Mouse (Mus musculus): ENCODE results near the gene Iqcd. TPM values are rescaled to one million over a fixed set of nuclear protein-coding genes. Genes with fewer than 3 reads are reported as not detected.

The Iqcd gene
- total RNA-seq, 1 experiment from 2014 or later, result not detected

DNA sequence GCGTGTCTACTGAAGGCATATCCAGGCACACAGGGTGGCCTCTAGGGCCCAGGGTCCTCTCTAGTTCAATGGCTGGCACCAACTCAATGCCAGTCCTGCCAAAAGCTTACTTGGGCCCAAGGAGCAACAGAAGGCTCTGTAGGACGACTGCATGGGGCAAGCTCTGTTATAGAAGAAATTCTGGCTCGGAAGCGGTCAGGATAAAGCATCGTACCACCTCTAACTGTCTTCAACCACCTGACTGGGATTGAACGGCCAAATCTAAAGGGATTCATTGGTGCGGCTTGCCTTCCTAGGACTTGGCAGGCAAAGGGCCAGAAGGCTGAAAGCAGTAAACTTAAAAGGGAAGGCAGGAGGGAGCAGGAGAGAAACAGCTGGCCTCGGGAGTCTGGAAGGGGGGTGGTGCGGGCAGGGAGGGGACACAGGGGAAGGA, 20.5 kb upstream of the Iqcd start:
- ATAC-seq (replicated peaks in 1 of 2; ENCODE audit: insufficient read depth in 1 of 2, low FRiP score in 2 of 2, low TSS enrichment in 1 of 2, low read depth in 1 of 2, poor library complexity in 2 of 2, severe bottlenecking in 2 of 2), result no peak

DNA sequence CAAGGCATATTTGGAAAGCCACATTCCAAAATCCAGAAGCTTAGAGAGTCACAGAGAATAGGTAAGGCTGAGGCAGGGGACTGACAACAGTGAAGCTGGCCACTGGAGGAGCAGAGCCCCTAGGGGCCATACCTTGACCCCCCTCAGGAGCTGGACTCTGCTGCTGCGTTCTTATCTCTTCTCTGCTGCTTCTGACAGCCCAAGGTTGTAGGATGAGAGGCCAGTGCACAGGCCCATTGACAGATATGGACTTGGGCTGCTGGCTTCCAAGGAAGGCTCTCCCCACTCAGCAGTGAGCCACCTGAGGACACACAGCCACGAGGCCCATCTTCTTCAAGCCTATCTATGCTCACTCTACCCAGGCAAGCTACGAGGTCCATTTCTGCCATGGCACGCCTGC, 19.9 kb upstream of the Iqcd start:
- no peak for ATAC-seq (replicated peaks in 1 of 2; ENCODE audit: insufficient read depth in 1 of 2, low FRiP score in 2 of 2, low TSS enrichment in 1 of 2, low read depth in 1 of 2, poor library complexity in 2 of 2, severe bottlenecking in 2 of 2)

DNA sequence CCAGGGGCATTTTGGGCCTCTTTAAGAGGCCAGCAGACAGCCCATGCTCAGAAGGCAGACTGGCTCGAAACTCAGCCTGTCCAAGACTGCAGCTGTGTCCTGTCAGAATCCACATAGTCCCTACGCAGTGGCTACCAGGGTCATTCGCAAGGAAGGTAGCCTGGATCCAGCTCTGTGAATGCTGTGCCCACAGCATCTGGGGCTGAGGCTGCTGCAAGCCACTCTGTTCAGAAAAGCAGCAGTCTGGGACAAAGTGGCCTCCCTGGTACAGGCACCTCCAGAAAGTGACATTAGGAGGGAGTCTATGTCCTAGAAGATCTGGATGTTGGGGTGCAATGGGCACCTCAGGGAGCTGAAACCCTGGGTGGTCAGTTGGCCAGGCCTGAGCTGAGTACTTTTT, 19.0 kb upstream of the Iqcd start:
- no peak for ATAC-seq (replicated peaks in 1 of 2; ENCODE audit: insufficient read depth in 1 of 2, low FRiP score in 2 of 2, low TSS enrichment in 1 of 2, low read depth in 1 of 2, poor library complexity in 2 of 2, severe bottlenecking in 2 of 2)

DNA sequence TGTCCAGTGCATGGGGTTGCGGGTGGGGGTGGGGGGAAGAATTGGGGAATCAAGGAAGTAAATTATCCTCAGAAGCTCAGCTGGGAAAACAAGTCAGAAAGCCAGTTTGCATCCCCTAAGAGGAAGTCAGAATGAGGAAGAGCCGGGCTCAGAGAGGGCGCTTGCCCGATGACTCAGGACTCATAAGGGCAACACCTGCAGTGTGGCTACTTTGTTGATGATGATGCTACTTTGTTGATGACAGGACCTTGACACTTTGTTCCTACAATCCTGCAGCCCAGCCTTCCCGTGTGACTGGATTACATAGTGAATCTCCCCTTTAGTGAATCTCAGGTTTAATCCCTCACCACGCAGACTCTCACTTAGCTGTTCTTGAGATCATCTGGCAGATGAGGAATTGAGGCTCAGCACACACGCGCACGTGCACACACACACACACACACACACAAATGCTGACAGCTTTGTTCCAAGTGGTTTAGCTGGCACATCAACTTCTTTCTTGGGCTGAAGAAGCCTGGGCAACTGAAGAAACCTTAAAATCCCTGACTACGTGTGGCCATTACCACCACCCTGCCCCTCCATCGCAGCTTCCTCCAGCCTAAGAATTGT, 18.4 kb upstream of the Iqcd start:
- ATAC-seq (replicated peaks in 1 of 2; ENCODE audit: insufficient read depth in 1 of 2, low FRiP score in 2 of 2, low TSS enrichment in 1 of 2, low read depth in 1 of 2, poor library complexity in 2 of 2, severe bottlenecking in 2 of 2), result peak; percentile 58 to 77; a peak in 3 of 4 replicates

DNA sequence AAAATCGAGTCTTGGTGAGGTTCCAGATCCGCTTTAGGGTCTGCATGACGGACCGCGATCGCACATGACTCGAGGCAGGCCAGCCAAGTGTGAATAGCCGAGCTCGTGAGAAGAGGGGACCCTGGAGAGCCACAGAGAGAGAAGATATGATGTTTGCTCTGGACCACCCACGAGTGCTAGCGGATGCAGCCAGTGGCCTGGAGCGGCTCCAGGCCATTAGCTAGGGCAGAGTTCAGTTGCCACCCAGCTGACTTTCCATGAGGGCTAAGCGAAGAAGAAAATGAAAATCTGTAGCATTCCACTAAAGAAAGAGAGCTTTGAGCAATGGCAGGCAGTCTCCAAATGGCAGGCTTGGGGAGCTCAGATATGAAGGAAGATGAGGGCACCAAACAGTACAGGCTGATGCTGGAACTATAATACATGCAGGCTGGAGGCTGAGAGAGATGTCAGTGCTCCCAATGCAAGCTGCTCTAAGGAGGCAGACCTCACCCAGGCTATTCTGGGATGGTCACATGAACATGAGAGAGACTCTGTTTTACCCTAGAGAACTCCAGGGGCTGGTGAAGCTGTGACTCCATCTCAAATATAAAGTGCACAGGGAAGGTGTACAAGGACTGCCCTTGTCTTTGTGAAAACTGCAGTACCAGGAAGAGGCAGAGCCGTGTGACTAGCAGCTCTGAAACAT, 17.6 kb upstream of the Iqcd start:
- ATAC-seq (replicated peaks in 1 of 2; ENCODE audit: insufficient read depth in 1 of 2, low FRiP score in 2 of 2, low TSS enrichment in 1 of 2, low read depth in 1 of 2, poor library complexity in 2 of 2, severe bottlenecking in 2 of 2), result no peak

DNA sequence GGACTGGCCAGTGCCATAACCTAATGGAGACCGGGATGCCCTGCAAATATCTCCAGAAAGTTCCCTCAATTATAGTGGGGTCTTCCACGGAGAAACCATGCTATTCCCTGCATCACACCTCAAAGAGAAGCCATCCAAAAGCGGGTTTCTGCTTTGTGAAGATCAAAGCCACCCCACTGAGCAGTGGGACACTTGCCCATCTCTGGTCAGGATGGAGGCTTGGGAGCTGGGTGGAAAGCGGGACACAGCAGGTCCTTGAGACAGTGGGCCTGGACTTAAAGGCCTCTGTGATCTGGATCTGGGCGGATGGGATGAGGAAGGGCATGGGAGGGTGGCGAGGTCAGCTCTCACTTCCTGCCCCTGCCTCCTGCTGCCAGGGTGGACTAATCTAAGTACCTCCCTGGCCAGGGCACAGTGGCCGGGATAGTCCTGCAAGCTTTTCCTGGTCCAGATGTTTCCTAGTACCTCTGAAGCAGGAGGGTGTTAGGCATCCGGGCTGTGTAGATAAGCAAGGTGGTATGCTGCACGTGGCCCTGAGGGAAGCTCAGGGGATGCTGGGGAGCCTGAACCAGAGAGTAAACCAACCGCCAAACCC, 14.2 kb upstream of the Iqcd start:
- ATAC-seq (replicated peaks in 1 of 2; ENCODE audit: insufficient read depth in 1 of 2, low FRiP score in 2 of 2, low TSS enrichment in 1 of 2, low read depth in 1 of 2, poor library complexity in 2 of 2, severe bottlenecking in 2 of 2), result no peak

DNA sequence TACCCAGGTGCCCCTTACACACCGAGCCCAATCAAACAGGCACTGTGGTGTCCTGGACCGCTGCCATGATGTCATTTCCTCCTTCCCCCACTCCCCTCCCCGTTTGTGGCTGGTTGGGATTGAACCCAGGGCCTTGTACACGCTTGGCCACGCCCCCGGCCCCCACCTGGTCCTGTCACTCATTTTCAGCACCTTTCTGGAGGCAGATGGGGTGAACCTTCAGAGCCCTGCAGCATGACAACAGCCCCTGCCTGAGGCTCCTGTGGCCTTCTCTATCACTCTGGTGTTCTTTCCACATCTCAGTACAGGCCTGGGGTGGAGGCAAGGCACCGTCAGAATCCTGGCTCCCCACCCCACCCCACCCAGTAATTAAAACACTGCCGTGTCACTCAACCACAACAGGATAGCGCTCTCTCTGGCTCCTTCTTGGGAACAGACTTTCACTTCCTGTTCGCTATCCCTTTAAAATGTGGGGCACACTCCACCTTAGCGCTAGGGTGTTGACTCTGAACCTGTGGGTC, 12.0 kb upstream of the Iqcd start:
- no peak for ATAC-seq (replicated peaks in 1 of 2; ENCODE audit: insufficient read depth in 1 of 2, low FRiP score in 2 of 2, low TSS enrichment in 1 of 2, low read depth in 1 of 2, poor library complexity in 2 of 2, severe bottlenecking in 2 of 2)

DNA sequence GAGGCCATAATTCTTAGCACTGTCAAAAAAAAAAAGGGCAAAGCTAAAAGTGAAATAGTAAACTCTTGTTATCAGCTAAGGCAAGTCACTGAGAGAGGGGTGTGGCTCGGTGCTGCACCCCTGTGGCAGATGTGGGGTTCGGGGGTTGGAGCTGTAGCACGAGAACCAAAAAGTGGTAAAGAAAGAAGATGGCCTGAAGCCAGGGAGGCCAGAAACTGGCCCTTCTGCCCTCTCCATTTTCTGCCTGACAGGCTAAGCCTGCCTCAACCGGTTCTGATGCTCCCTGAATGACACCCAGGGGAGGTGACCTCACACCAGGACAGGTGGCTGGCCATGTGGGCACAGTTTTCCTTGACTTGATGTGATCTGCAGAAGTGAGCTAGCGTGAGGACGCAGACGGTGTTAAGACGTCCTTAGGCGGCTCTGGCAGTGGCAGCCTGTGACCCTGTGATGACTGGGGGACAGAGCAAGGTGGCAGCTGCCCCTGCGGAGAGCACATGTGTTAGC, 10.8 kb upstream of the Iqcd start:
- ATAC-seq (replicated peaks in 1 of 2; ENCODE audit: insufficient read depth in 1 of 2, low FRiP score in 2 of 2, low TSS enrichment in 1 of 2, low read depth in 1 of 2, poor library complexity in 2 of 2, severe bottlenecking in 2 of 2), result peak; percentile 30 to 63; a peak in 2 of 4 replicates

DNA sequence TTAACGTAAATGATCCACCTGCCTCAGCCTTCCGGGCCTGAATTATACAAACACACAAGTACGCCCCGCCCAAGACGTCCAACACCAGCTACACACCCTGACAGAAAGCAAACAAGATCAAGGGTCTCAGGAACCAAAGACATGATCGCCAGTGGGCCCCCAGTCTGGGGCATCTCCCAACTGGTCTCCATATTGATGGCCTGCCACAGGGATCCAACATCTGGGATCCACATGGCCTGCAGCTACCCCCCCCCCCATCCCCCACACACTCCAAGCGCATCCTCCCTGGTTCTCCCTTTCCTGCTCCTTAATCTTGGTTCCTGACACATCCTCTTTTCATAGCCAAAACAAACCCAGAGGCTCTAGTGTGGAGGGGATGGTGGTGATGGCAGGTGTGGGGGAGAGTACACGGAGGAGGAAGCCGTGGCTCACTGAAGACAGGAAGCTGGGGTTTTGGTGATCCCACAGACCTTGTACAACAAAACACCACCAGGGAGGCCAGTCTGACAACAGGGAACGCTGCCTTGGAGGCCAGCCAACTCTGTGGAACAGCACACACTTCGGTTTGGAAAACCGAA, 10.2 kb upstream of the Iqcd start:
- peak; percentile 70 to 80 for ATAC-seq (replicated peaks in 1 of 2; ENCODE audit: insufficient read depth in 1 of 2, low FRiP score in 2 of 2, low TSS enrichment in 1 of 2, low read depth in 1 of 2, poor library complexity in 2 of 2, severe bottlenecking in 2 of 2)

DNA sequence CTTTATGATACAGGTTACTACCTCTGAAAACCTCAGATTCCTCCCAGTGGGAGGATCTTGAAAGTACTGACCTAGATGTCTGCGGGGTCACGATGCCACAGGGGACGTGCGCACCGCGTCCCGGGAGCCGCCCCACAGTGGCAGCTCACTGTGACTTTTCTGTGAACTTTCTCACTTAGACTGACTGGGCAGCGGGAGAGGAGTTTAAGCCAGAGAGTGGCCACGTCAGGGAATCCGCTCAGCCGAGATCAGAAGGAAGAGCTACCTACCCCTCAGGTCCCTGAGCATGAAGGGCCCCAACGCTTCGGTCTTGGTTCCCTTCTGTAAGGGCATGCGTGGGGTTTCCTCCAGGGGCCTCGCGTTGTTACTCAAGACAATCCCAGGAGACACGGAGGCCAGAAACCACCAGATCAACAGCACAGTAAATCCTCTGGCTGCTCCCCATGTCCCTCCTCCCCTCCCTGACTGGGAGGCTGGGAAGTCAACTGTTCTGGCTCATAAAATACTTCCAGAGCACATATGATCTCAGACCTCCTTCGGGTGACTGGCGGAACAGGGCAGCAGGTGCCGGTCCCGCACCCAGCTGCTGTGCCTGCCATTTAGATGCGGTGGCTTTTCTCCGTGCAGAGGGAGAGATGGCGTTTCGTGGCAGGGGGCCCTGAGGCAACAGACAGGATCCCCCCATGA, 9.5 kb upstream of the Iqcd start:
- ATAC-seq (replicated peaks in 1 of 2; ENCODE audit: insufficient read depth in 1 of 2, low FRiP score in 2 of 2, low TSS enrichment in 1 of 2, low read depth in 1 of 2, poor library complexity in 2 of 2, severe bottlenecking in 2 of 2), result peak in 1 of 2 experiments; percentile 16; a peak in 1 of 4 replicates

DNA sequence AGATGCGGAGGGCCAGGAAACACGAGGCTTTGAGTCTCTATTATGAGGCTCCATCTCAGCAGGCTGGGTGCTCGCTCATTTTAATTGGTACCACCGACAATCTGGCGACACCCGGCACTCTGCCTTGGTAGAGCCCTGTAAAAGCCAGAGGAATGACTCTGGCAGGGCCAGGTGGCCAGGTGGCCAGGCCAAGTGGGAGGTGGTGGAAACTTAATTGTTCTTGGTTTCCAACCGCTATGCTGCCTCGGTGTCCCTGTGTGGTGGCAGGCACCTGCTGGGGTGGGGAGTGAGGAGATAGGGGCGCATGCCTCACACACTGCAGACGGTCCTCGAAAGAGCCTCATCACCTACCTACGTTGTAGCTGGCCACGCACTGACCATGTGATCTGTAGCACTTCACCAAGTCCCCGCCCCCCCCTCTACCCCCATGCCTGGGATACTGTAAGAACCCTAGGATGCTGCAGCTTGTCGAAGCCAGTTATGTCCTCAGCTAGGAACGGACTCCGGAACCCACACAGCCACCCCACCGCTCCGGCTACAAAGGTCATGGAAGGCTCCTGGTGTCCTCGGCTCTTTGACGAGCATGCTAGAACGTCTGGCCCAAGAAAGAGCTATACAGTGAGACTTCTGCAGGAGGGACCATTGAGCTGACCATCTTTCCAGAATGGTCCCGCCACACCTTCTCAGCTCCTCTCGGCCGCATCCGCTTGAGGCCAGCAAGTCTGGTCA, 8.8 kb upstream of the Iqcd start:
- ATAC-seq (replicated peaks in 1 of 2; ENCODE audit: insufficient read depth in 1 of 2, low FRiP score in 2 of 2, low TSS enrichment in 1 of 2, low read depth in 1 of 2, poor library complexity in 2 of 2, severe bottlenecking in 2 of 2), result no peak

DNA sequence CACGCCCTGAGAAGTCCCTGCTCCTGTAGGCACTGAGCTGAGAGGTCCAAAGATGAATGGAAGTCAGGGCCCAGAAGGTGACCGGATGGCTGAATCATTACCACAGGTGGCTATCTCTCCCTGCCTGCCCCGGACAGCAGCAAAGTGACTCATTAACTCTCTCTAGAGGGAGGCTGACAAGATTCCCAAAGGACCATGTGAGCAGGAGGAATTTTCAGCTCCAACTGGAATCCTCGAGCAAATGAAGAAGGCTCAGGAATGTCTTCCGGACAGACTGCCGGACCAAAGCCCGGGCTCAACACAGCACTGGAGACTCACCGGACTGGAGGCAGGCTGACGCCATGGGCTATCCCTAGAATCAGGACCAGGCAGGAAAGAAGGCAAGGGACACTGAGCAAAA, 6.8 kb upstream of the Iqcd start:
- no peak for ATAC-seq (replicated peaks in 1 of 2; ENCODE audit: insufficient read depth in 1 of 2, low FRiP score in 2 of 2, low TSS enrichment in 1 of 2, low read depth in 1 of 2, poor library complexity in 2 of 2, severe bottlenecking in 2 of 2)

DNA sequence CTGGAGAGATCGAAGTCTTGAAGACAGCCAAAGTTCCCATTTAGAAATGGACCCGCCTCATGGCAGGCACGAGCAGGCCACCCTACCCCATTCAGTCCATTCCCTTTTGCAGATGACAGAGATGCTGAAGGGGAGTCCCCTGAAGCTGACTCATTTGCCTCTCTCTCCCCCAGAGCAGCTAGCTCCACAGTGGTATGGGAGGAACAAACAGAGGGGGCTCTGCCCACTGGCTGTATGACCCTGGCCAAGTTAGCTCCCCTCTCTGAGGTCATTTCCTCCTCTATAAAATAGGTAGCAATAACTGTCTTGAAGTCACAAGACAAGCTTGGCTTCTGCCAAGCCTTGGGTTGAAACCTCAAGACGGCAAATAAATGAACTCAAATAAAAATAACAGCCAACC, 5.3 kb upstream of the Iqcd start:
- ATAC-seq (replicated peaks in 1 of 2; ENCODE audit: insufficient read depth in 1 of 2, low FRiP score in 2 of 2, low TSS enrichment in 1 of 2, low read depth in 1 of 2, poor library complexity in 2 of 2, severe bottlenecking in 2 of 2), result no peak

DNA sequence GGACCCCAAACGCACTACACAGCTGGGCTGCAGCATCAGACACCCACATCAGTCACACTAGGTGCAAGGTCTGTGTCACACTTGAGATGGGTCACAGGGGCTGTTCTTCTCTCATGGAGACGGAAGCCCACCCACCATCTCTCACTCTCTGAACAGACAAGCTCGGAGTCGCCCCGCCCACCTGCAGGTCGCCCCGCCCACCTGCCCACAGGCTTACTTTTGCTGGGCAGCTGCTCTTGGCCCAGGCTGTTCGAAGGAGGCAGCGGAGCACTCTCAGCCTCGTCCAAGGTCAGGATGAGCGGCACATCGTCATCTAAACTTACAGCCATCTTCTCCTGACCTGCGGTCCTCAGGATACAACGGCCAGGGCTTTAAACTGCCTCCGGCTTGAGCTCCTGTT, 3.8 kb upstream of the Iqcd start:
- ATAC-seq (replicated peaks in 1 of 2; ENCODE audit: insufficient read depth in 1 of 2, low FRiP score in 2 of 2, low TSS enrichment in 1 of 2, low read depth in 1 of 2, poor library complexity in 2 of 2, severe bottlenecking in 2 of 2), result no peak

DNA sequence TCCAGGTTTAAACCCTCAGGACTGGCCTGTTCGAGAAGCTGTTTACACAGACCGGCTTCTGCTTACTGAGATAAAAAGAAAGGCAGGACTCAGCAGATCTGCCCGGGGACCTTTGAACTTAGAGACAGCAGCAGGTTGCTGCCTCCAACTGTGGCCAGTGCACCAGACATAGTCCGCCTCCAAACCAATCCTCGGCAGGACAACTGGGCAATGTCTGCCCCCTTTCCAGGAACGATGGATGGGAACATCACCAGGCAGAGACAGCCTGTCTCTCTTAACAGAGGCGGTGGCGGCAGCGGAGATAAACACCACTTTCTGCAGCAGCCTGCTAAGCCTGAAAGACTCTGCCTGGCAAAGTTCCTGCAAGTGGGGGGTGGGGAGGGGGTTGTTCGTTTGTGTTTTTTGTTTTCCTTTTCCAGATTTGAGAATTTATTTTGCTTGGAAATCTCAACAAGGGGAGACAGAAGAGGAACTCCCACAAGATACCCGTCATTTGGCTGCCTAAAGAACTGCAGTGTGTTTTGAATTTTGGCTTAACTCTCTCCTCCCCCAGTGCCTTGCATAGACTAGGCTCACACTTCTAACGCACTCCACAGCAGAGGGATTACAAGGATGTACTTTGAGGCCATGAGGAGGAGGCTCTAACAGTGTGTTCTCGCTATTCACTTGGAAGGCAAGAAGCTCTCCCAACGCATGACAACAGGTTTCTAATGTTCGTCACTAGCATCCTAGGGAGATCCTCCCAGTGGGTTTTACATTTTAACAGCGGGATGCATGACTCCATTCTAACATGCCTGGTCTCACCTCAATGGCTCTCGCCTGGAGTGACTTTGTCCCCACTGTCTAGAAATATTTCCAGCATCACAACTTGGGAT, 1.8 kb upstream of the Iqcd start:
- ATAC-seq (replicated peaks in 1 of 2; ENCODE audit: insufficient read depth in 1 of 2, low FRiP score in 2 of 2, low TSS enrichment in 1 of 2, low read depth in 1 of 2, poor library complexity in 2 of 2, severe bottlenecking in 2 of 2), result no peak

DNA sequence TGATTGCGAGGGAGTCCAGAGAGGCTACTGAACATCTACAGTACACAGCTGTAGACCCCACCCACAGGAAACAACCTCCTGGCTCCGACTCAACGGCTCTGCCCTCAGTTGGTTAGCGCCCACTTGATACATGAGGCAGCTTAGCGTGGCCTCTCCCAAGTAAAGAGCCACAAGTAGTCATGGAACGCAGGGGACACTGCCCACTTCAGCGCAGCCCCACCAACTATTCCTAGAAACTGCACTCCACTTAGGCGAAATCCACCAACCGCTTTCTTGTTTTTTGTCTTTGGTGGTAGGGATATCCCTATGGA, 1.2 kb upstream of the Iqcd start:
- ATAC-seq (replicated peaks in 1 of 2; ENCODE audit: insufficient read depth in 1 of 2, low FRiP score in 2 of 2, low TSS enrichment in 1 of 2, low read depth in 1 of 2, poor library complexity in 2 of 2, severe bottlenecking in 2 of 2), result no peak

All from hematopoietic stem cell, adult 5-6 weeks (primary cell).